Mouse (Mus musculus): ENCODE data around the gene Xirp2.
A peak's percentile ranks its signal among the peaks of the same experiment; 100 is the strongest.

Gene Xirp2

DNA sequence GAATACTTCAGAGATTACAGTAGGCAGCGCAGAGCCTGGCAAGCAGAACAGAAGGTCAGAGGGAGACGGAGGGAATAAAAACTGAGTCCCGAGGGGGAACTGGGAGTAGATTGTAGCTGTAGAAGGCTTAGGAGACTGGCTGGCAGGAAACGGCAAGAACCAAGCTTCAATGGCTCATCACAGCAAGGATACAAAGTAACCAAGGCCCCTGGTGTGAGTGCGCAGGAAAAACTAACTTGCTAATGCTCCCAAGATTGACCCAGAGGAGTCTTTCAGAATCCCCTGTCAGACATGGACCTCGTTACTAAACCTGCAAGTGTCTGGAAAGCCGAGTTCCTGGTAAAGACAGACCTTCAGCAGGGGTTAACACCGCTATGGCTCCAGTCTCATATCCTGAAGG is 98.6 kb downstream of the Xirp2 start:
- no peak for ATAC-seq (ENCODE audit: insufficient number of reproducible peaks, low FRiP score, low TSS enrichment)

DNA sequence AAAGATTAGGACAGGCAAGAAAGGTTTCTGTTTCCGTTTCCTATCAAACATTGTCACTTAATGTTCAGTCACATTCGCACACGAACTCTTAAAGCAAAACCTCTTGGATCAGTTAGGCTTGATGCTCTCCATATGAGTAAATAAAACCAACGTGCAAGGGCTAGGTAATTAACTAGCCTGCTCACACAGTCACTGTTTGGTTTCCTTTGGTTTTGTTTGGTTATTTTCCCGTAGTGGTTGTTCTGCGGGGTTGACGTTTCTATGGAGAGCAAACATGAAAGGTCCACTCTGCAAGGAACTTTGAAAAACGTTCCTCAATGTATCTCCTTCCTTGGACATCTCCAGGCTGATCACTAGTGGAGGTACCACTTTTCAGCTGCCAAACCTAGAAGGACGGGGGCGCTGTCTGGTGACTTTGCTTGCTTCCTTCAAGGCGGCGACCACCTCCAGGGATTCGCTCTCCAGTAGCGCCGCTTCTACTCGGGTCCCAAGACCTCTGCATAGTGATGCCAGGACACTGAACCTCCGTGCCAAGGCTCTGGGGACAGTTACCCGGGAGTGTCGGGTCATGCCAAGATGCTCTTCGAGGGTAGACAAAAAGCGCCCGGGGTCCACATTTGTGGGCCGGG is 119.2 kb downstream of the Xirp2 start:
- peak; percentile 71 for ATAC-seq (ENCODE audit: insufficient number of reproducible peaks, low FRiP score, low TSS enrichment)

DNA sequence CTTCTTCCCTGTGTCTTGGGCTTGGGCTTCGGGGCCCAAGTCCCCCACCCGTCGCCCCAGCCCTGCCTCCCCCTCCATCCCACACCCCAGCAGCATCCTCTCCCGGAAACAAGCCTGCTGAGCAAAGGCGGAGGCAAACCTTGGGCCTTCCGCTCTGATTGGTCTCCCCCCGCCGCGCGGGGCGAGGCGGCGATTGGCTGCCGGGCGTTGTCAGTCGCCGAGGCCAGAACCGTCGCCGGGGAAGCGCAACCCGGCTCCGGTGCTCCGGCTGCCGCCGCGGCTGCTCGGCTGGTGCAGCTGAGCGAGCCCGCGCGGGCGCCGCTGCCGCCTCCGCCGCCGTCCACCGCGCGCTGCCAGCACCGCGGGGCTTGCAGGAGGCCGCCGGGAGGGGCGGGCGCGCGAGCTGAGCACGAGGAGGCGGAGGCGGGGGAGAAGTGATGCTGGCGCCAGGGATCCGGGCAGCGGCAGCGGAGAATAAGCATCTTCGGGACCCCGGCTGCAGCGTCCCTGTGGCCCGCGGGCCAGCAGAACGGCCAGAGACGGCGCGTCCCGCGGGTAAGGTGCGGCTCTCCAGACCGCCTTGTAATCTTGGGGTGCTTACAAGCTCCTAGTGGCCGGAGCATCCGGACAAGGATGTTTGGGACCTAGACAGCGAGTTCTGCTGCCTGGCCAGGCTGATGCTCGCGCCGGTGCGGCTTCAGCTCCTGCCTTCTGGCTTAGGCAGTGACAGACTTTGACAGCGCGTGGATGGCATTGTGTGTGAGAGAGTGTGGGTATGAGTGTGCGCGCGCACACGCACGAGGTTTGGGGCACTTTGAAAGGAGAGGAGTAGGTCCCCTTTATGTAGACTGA is 119.9 kb downstream of the Xirp2 start, which contains the start of gene B3galt1:
Gene B3galt1 (plus strand): TSS at position 392 of the 852 bp plus-strand sequence.
- ATAC-seq (ENCODE audit: insufficient number of reproducible peaks, low FRiP score, low TSS enrichment), result peak; percentile 90

DNA sequence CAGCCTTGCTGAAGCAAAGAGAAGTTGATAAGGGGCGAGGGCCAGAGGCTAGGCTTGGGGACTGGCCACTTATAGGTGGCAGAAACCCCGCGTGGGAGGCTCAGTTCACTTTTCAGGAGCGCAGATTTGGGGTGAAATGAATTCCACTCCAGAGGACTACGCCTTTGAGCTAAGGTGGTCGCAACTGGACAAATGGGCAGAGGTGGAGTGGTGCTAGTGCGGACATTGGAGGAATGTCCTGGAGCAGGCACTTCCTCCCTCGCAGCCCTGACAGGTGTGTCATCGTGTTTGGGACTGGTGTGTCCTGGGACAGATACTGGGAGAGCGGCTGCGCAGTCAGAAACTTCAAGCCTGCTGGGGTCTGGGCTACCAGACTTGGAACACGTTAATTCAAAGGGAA is 120.8 kb downstream of the Xirp2 start:
- peak; percentile 7; the same call in 1 of the 2 replicates for ATAC-seq (ENCODE audit: insufficient number of reproducible peaks, low FRiP score, low TSS enrichment)

DNA sequence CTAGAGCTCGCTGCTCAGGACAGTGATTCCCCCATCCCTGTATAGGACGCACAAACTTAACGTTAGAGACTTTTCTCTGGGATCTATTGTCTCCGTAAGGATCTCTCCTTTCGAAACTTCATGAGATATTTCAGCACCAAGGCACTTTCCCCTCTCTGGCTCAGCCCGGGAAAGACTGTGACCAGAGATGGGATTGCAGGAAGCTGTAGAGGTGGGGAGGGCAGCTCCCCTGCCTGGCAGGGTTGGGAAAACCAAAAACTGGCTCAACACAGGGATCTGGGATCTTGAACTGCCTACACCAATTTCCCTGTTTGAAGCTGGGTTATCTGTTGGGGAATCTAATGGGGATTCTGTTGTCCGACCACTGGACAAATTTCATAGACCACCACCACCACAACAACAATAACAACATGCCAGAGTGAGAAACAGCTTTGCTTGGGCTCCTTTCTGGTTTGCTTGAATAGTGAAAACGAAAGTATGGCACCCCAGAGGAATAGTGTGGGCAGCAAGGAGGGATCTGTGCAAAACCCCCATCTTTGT is 121.4 kb downstream of the Xirp2 start:
- no peak for ATAC-seq (ENCODE audit: insufficient number of reproducible peaks, low FRiP score, low TSS enrichment)

All from cerebellum, adult (tissue).